Mouse (Mus musculus) bone marrow macrophage, adult 2 months (primary cell): ENCODE data around the gene Terb1. TPM values are rescaled to one million over a fixed set of nuclear protein-coding genes. Genes with fewer than 3 reads are reported as not detected.
A peak's percentile ranks its signal among the peaks of the same experiment; 100 is the strongest.

Source experiments
- H3K27ac ChIP-seq: 2 replicates; pipeline ENCODE4 v1.5.1; 2012; ENCODE audit warnings: low read depth, low read length; ENCODE audit not compliant: insufficient read depth
- H3K4me1 ChIP-seq: 2 replicates; pipeline ENCODE4 v1.6.1; 2012; ENCODE audit warnings: low read length; ENCODE audit not compliant: control insufficient read depth, insufficient read depth
- H3K4me3 ChIP-seq: 2 replicates; pipeline ENCODE4 v1.5.1; 2012; ENCODE audit warnings: mild to moderate bottlenecking, low read length, moderate library complexity; ENCODE audit not compliant: insufficient read depth
- CTCF ChIP-seq: IDR thresholded peaks from 2 replicates; pipeline ENCODE4 v1.5.1; 2012; ENCODE audit warnings: low read depth, mild to moderate bottlenecking, low read length, moderate library complexity
- POLR2A ChIP-seq: IDR thresholded peaks from 2 replicates; pipeline ENCODE4 v1.6.1; 2012; ENCODE audit warnings: mild to moderate bottlenecking, low read depth, low read length, borderline replicate concordance
- polyA plus RNA-seq: library from polyadenylated mRNA; stranded (reverse); fragments of >200 nt; gene quantifications from 2 replicates; pipeline ENCODE4 v1.2.4, GENCODE M21; 2012; ENCODE audit not compliant: missing spikeins, insufficient read depth, insufficient read length

The Terb1 gene
- polyA plus RNA-seq, 1 experiment, result not detected

- Histone ChIP-seq H3K27ac (no peak overlapping the region), H3K4me3 (no peak overlapping the region), H3K4me1 (peaks cover 3% of the 10 kb centered on the region; the same call in 1 of the 2 replicates)
- TF ChIP-seq CTCF, result no peak
- no peak for TF ChIP-seq POLR2A
These were observed 42.2 kb downstream of the Terb1 start for GRCm38 (mm10) chr8:104467463-104467862.

GRCm38 (mm10) chr8:104452177-104452576 lies 57.5 kb downstream of the Terb1 start:
- H3K4me3 ChIP-seq, result no peak overlapping the region
- H3K4me1 ChIP-seq, result peaks cover 5% of the 10 kb centered on the region
- TF ChIP-seq CTCF, result no peak
- TF ChIP-seq POLR2A, result no peak
- H3K27ac ChIP-seq, result no peak overlapping the region

- Histone ChIP-seq H3K4me3 (no peak overlapping the region), H3K27ac (no peak overlapping the region), H3K4me1 (peaks cover 12% of the 10 kb centered on the region)
- TF ChIP-seq CTCF (no peak), POLR2A (no peak)
These were observed 60.9 kb downstream of the Terb1 start for GRCm38 (mm10) chr8:104448796-104449195.

GRCm38 (mm10) chr8:104446016-104446415 lies 63.7 kb downstream of the Terb1 start:
- H3K4me3 ChIP-seq, result no peak overlapping the region
- H3K4me1 ChIP-seq, result peaks cover 21% of the 10 kb centered on the region
- no peak overlapping the region for H3K27ac ChIP-seq
- TF ChIP-seq POLR2A, result no peak
- TF ChIP-seq CTCF, result no peak

GRCm38 (mm10) chr8:104445248-104445647 lies 64.5 kb downstream of the Terb1 start:
- Histone ChIP-seq H3K4me1 (peaks cover 24% of the 10 kb centered on the region), H3K27ac (no peak overlapping the region), H3K4me3 (no peak overlapping the region)
- TF ChIP-seq CTCF (no peak), POLR2A (no peak)

- TF ChIP-seq POLR2A (no peak), CTCF (peak; percentile 4; the same call in 1 of the 2 replicates)
- no peak overlapping the region for H3K4me3 ChIP-seq
- H3K4me1 ChIP-seq, result peaks cover 21% of the 10 kb centered on the region
- H3K27ac ChIP-seq, result no peak overlapping the region
These were observed 66.5 kb downstream of the Terb1 start for GRCm38 (mm10) chr8:104443125-104443679.

- H3K4me3 ChIP-seq, result peak within 1 kb of the TSS; percentile 86
- H3K27ac ChIP-seq, result peak within 1 kb of the TSS; percentile 81
- H3K4me1 ChIP-seq, result peaks cover 19% of the 10 kb centered on the region
- TF ChIP-seq POLR2A, result no peak
- peak; percentile 36; the same call in 1 of the 2 replicates for TF ChIP-seq CTCF
These were observed 67.2 kb downstream of the Terb1 start, which contains the start of gene Dync1li2 for GRCm38 (mm10) chr8:104442299-104443124. Gene Dync1li2 (minus strand): TSS chr8:104443047.

GRCm38 (mm10) chr8:104441613-104442012 lies 68.1 kb downstream of the Terb1 start:
- H3K4me3 ChIP-seq, result peak overlapping the region; percentile 86
- peaks cover 21% of the 10 kb centered on the region for H3K4me1 ChIP-seq
- no peak for TF ChIP-seq POLR2A
- no peak for TF ChIP-seq CTCF
- H3K27ac ChIP-seq, result no peak overlapping the region

- H3K4me1 ChIP-seq, result peaks cover 24% of the 10 kb centered on the region
- H3K4me3 ChIP-seq, result no peak overlapping the region
- TF ChIP-seq CTCF (no peak), POLR2A (no peak)
- no peak overlapping the region for H3K27ac ChIP-seq
These were observed 70.2 kb downstream of the Terb1 start for GRCm38 (mm10) chr8:104439461-104439860.

GRCm38 (mm10) chr8:104437494-104438135 lies 72.1 kb downstream of the Terb1 start:
- TF ChIP-seq POLR2A (no peak), CTCF (no peak)
- peaks cover 26% of the 10 kb centered on the region for H3K4me1 ChIP-seq

More at GRCm38 (mm10) chr8:104437494-104438135, 72.1 kb downstream of the Terb1 start:
- Histone ChIP-seq H3K4me3 (no peak overlapping the region), H3K27ac (no peak overlapping the region)
